9 mouse cellular contexts compared by ENCODE assay signal in the genomic region with DNA sequence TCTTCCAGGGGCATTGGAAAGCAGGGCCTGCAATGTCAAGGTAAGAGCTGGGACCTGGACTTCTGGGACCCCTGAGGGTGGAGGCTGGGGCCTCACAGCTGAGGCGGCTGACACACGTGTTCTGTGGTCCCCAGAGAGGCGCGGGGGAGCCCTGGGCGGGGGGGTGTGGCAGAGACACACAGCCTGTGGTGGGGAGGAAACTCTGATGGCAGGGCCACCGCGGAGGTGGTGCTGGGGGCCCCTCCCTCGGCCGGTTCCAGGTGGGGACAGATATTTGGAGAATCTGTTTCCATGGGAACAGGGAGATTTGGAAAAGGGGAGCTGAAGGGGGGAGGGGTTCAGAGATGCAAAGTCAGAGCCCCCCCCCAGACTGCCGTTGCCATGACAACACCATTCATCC. TPM values are rescaled to one million over a fixed set of nuclear protein-coding genes. Genes with fewer than 3 reads are reported as not detected.
A peak's percentile ranks its signal among the peaks of the same experiment; 100 is the strongest.
DNase-seq lines count a peak whose midpoint lies in the region; ATAC-seq and TF ChIP-seq lines count a peak whose summit lies in the region.
"Had no signal": no experiment of that assay in that cellular context is flagged by ENCODE, and none has a peak within 500 bp of the region (broad histone marks: within the 10 kb centered on the region; RNA-seq: fewer than 3 reads in every experiment).

No protein-coding gene starts in this region.

- H3K4me3 ChIP-seq in thymus, adult 2 months (ENCODE audit: control insufficient read depth, insufficient read depth, low read length) = no peak overlapping the region

- WGBS in thymus, adult 2 months = under 1% methylated on average over 10 of the region's 10 CpGs

- peaks cover 6% of the 10 kb centered on the region; the same call in 1 of the 2 replicates for H3K27me3 ChIP-seq in thymus, adult 2 months (ENCODE audit: control insufficient read depth, insufficient read depth, low read length)

- peak; percentile 8 for DNase-seq in CD4-positive, CD25-positive, alpha-beta regulatory T cell, adult 2 months (ENCODE audit: low read depth, low spot score)
- peak; percentile 7 for DNase-seq in thymus, postnatal 25 days
- DNase-seq in thymus, adult 2 months = no peak
- peak; percentile 54 to 60 for DNase-seq in left cerebral cortex, postnatal 14 days (ENCODE audit: low spot score in 2 of 2)
- DNase-seq in right cerebral cortex, postnatal 10 days (ENCODE audit: low spot score in 2 of 2) = peak; percentile 67 to 80
- DNase-seq in adipocyte (ENCODE audit: low spot score) = no peak

- no peaks in the 10 kb centered on the region for H3K36me3 ChIP-seq in thymus, adult 2 months (ENCODE audit: control insufficient read depth, insufficient read depth, low read length)

- TF ChIP-seq POLR2A in thymus, adult 2 months (IDR thresholded peaks at IDR 0.05; ENCODE audit: control insufficient read depth, extremely low read depth, insufficient read depth, low read length, poor library complexity) = no peak

- no peak for ATAC-seq in CD4-positive, CD25-positive, alpha-beta regulatory T cell, adult 4 months
- ATAC-seq in erythroid progenitor cell, adult 5-6 weeks (replicated peaks; ENCODE audit: low FRiP score, poor library complexity, severe bottlenecking) = no peak

- intact Hi-C loops in left cerebral cortex, postnatal 14 days (cut with DNase I) = loop anchor here (5.0 to 10.0 kb wide), 2 partner anchors 42 to 79 kb away; no protein-coding TSS in a partner anchor

- no peak for TF ChIP-seq CTCF in thymus, adult 2 months (IDR thresholded peaks at IDR 0.05; ENCODE audit: borderline replicate concordance, control insufficient read depth, extremely low read depth, insufficient read depth, low read length, poor library complexity)

- no peak overlapping the region for H3K27ac ChIP-seq in thymus, adult 2 months (ENCODE audit: control insufficient read depth, insufficient read depth, low read length)
- H3K27ac ChIP-seq: kidney, postnatal 0 days had no signal

- H3K4me1 ChIP-seq in thymus, adult 2 months (replicated peaks; ENCODE audit: control insufficient read depth, insufficient read depth, low read length) = peaks cover 5% of the 10 kb centered on the region; the same call in 1 of the 2 replicates

RNA-seq across cellular contexts. Expression of gene Prkcg, which starts 15.3 kb away (rescaled TPM):
- polyA plus RNA-seq in CD4-positive, CD25-positive, alpha-beta regulatory T cell, adult 4 months (2017; shearing (Covaris generic)) = not detected
- polyA plus RNA-seq in thymus, adult 2 months (2012; rRNA removed) = 0.86 and 0.94 TPM in 2 replicates
- 100 to 1,000 TPM; 352 to 363 TPM for total RNA-seq in left cerebral cortex, postnatal 14 days (2021)
- total RNA-seq in erythroid progenitor cell, adult 5-6 weeks (2015; ENCODE audit: low replicate concordance) = 0.84 and 6.8 TPM in 2 replicates
- total RNA-seq in erythroid progenitor cell, adult 5-6 weeks (2017; ENCODE audit: low replicate concordance) = not detected in 2 replicates

RNA-seq across cellular contexts. Expression of gene Myadm, which starts 15.4 kb away (rescaled TPM):
- 1 to 10 TPM; 7.5 to 7.8 TPM for polyA plus RNA-seq in CD4-positive, CD25-positive, alpha-beta regulatory T cell, adult 4 months (2017; shearing (Covaris generic))
- polyA plus RNA-seq in thymus, adult 2 months (2012; rRNA removed) = 62.1 and 86.4 TPM in 2 replicates
- total RNA-seq in left cerebral cortex, postnatal 14 days (2021) = 100 to 1,000 TPM in 1 of 2 experiments, 10 to 100 TPM in 1; 97.5 to 101 TPM
- total RNA-seq in erythroid progenitor cell, adult 5-6 weeks (2015; ENCODE audit: low replicate concordance) = 12.6 and 13.0 TPM in 2 replicates
- 5.3 and 6.4 TPM in 2 replicates for total RNA-seq in erythroid progenitor cell, adult 5-6 weeks (2017; ENCODE audit: low replicate concordance)

RNA-seq across cellular contexts. Expression of gene Cacng7, which starts 28.5 kb away (rescaled TPM):
- not detected for polyA plus RNA-seq in CD4-positive, CD25-positive, alpha-beta regulatory T cell, adult 4 months (2017; shearing (Covaris generic))
- polyA plus RNA-seq in thymus, adult 2 months (2012; rRNA removed) = 2.6 and 2.7 TPM in 2 replicates
- 100 to 1,000 TPM; 149 to 171 TPM for total RNA-seq in left cerebral cortex, postnatal 14 days (2021)
- total RNA-seq in erythroid progenitor cell, adult 5-6 weeks (2015; ENCODE audit: low replicate concordance) = not detected in 2 replicates
- total RNA-seq in erythroid progenitor cell, adult 5-6 weeks (2017; ENCODE audit: low replicate concordance) = 2.1 TPM in 1 of 2 replicates, not detected in the other

RNA-seq across cellular contexts. Expression of gene Nlrp12, which starts 54.8 kb away (rescaled TPM):
- not detected for polyA plus RNA-seq in CD4-positive, CD25-positive, alpha-beta regulatory T cell, adult 4 months (2017; shearing (Covaris generic))
- polyA plus RNA-seq in thymus, adult 2 months (2012; rRNA removed) = 0.11 and 0.13 TPM in 2 replicates
- total RNA-seq in left cerebral cortex, postnatal 14 days (2021) = under 1 TPM; 0.08 to 0.13 TPM
- total RNA-seq in erythroid progenitor cell, adult 5-6 weeks (2015; ENCODE audit: low replicate concordance) = 0.72 TPM in 1 of 2 replicates, not detected in the other
- 1.0 TPM in 1 of 2 replicates, not detected in the other for total RNA-seq in erythroid progenitor cell, adult 5-6 weeks (2017; ENCODE audit: low replicate concordance)
- polyA plus RNA-seq: kidney, postnatal 0 days had no signal

Comparison
In these comparisons a context has a peak if more than half of its experiments do, and no peak if none do; other contexts are left out.
1. DNase-seq: peak in CD4-positive, CD25-positive, alpha-beta regulatory T cell, adult 2 months (single experiment), thymus, postnatal 25 days (single experiment), left cerebral cortex, postnatal 14 days (2 of 2) and right cerebral cortex, postnatal 10 days (2 of 2); none in thymus, adult 2 months (single experiment) and adipocyte (single experiment).
2. RNA of gene Prkcg, which starts 15.3 kb away (total RNA-seq): 352 to 363 TPM in left cerebral cortex, postnatal 14 days; 0.84 to 6.8 TPM in erythroid progenitor cell, adult 5-6 weeks; every median in the first group is over 10 times any median in the second.
3. RNA of gene Myadm, which starts 15.4 kb away (total RNA-seq): 97.5 to 101 TPM in left cerebral cortex, postnatal 14 days; 5.3 to 13.0 TPM in erythroid progenitor cell, adult 5-6 weeks; every median in the first group is over 4 times any median in the second.
4. RNA of gene Cacng7, which starts 28.5 kb away (total RNA-seq): 149 to 171 TPM in left cerebral cortex, postnatal 14 days; 2.1 TPM in erythroid progenitor cell, adult 5-6 weeks; every median in the first group is over 10 times any median in the second.